Comparison of ENCODE assay signal across 8 mouse cellular contexts in the genomic region with DNA sequence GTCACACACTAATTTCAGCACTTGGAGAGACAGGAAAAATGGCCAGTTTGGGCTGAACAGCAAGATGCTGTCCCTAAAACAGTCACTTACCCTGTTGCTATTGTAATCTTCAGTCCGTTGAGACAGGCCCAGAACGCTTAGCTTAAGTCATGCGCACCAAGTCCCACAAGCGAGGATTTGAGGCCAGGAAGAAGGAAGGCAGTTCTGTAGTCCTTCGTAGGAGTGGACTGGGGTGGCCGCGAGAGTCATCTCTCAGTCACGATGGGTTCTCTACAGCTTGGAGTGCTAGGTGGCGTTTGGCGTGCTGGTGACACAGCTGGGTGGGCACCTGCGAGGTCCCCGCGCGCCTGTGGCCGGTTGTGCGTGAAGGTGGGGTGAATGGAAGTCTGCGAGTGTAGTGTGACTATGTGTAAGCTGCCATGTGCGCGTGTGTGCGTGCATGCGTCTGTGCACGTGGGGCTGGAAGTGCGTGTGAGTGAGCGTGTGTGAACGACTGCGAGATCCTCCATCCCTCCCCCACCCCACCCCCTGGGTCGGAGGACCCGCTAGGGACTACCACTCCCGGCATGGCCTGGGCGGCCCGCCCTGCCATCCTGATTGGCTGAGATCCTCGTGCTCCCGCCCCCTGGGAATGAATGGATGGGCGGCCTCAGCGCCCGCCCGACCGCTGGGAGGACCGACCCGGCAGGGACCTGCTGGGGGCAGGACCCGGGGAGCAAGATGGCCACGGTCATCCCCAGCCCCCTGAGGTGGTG. TPM values are rescaled to one million over a fixed set of nuclear protein-coding genes. Genes with fewer than 3 reads are reported as not detected.
DNase-seq lines count a peak whose midpoint lies in the region; ATAC-seq and TF ChIP-seq lines count a peak whose summit lies in the region.

No protein-coding gene starts in this region.

- peak; percentile 85 for ATAC-seq in hindbrain, postnatal 0 days

- H3K9me3 ChIP-seq in hindbrain, postnatal 0 days (ENCODE audit: low read length), result no peaks in the 10 kb centered on the region

- H3K4me2 ChIP-seq in hindbrain, postnatal 0 days (ENCODE audit: low read depth, low read length), result peak overlapping the region; percentile 69

- 1% methylated on average over 42 of the region's 42 CpGs for WGBS in hindbrain, postnatal 0 days
- 3% methylated on average over 33 of the region's 42 CpGs for WGBS in macrophage (ENCODE audit: missing documents)

- H3K9ac ChIP-seq in hindbrain, postnatal 0 days (replicated peaks; ENCODE audit: low read length), result peak overlapping the region; percentile 72

- peak overlapping the region; percentile 71 for H3K4me3 ChIP-seq in gastrocnemius, adult 2 months
- peak overlapping the region; percentile 70 for H3K4me3 ChIP-seq in hindbrain, postnatal 0 days (ENCODE audit: low read length)
- H3K4me3 ChIP-seq in left cerebral cortex, adult 2 months, result peak overlapping the region; percentile 67
- peak overlapping the region; percentile 30 for H3K4me3 ChIP-seq in macrophage (ENCODE audit: inconsistent target)

- peaks cover 6% of the 10 kb centered on the region; the same call in 1 of the 2 replicates for H3K4me1 ChIP-seq in hindbrain, postnatal 0 days (ENCODE audit: insufficient read depth, low read length)

- no peaks in the 10 kb centered on the region for H3K27me3 ChIP-seq in hindbrain, postnatal 0 days (ENCODE audit: insufficient read depth, low read length)

- no peaks in the 10 kb centered on the region for H3K36me3 ChIP-seq in hindbrain, postnatal 0 days (ENCODE audit: insufficient read depth, low read length)
- H3K36me3 ChIP-seq in macrophage (ENCODE audit: inconsistent target), result no peaks in the 10 kb centered on the region

- peak; percentile 92 for DNase-seq in ZHBTc4 (ENCODE audit: low read depth, low spot score)
- peak; percentile 86 to 92 for DNase-seq in cerebellum, postnatal 4 days (ENCODE audit: low spot score in 2 of 2)
- DNase-seq in gastrocnemius, adult 2 months, result peak; percentile 95
- DNase-seq in hindbrain, postnatal 0 days (ENCODE audit: low spot score), result peak; percentile 95
- DNase-seq in left cerebral cortex, adult 2 months (ENCODE audit: extremely low spot score in 1 of 2, low spot score in 2 of 2), result peak; percentile 95 to 96
- DNase-seq in right cerebral cortex, postnatal 14 days, result peak; percentile 95
- DNase-seq in urinary bladder, postnatal 25 days (ENCODE audit: low spot score), result peak; percentile 88

- no peak for TF ChIP-seq CTCF in gastrocnemius, adult 2 months (IDR thresholded peaks at IDR 0.05)
- peak; percentile 3; the same call in 1 of the 2 replicates for TF ChIP-seq CTCF in hindbrain, postnatal 0 days (IDR thresholded peaks at IDR 0.05; ENCODE audit: low read depth)
- no peak for TF ChIP-seq CTCF in left cerebral cortex, adult 2 months (IDR thresholded peaks at IDR 0.05)

- H3K79me2 ChIP-seq in macrophage (ENCODE audit: inconsistent target), result no peaks in the 10 kb centered on the region

- no peak overlapping the region for H3K27ac ChIP-seq in gastrocnemius, adult 2 months
- peak overlapping the region; percentile 76 for H3K27ac ChIP-seq in hindbrain, postnatal 0 days
- peak overlapping the region; percentile 87 for H3K27ac ChIP-seq in left cerebral cortex, adult 2 months
- H3K27ac ChIP-seq in macrophage, result no peak overlapping the region

- intact Hi-C loops in gastrocnemius, adult 2 months (cut with DNase I), result loop anchor here (5.0 kb wide), 1 partner anchor 215 kb away; no protein-coding TSS in a partner anchor
- intact Hi-C loops in left cerebral cortex, adult 2 months (cut with DNase I), result loop anchor here (2.0 kb wide), 1 partner anchor 55 kb away; no protein-coding TSS in a partner anchor

RNA-seq across cellular contexts. Expression of gene Dpf1, which starts 3.8 kb away (rescaled TPM):
- total RNA-seq in gastrocnemius, adult 2 months (2021), result 1 to 10 TPM in 1 of 2 experiments, under 1 TPM in 1; 0.86 to 2.6 TPM
- total RNA-seq in hindbrain, postnatal 0 days (2014; rRNA removed), result 131 and 158 TPM in 2 replicates
- 105 and 111 TPM in 2 replicates for polyA plus RNA-seq in hindbrain, postnatal 0 days (2015; fragmentation: Nextera tagmentation; extraction: Ambion mirVana)
- 100 to 1,000 TPM; 114 to 128 TPM for total RNA-seq in left cerebral cortex, adult 2 months (2021)
- total RNA-seq in macrophage (2018; cell fraction: chromatin; rRNA removed), result 1 to 10 TPM in 9 of 26 experiments, under 1 TPM in 3, not detected in 14; 0.41 to 7.0 (median 3.0) TPM
- under 1 TPM in 21 of 26 experiments, not detected in 5; 0.06 to 0.99 (median 0.24) TPM for total RNA-seq in macrophage (2018; cell fraction: cytosol; rRNA removed)
- 1 to 10 TPM in 6 of 26 experiments, under 1 TPM in 9, not detected in 11; 0.21 to 6.8 (median 0.80) TPM for total RNA-seq in macrophage (2018; cell fraction: nucleus; rRNA removed)
- polyA plus RNA-seq in macrophage (2018), result 0.28 to 1.2 TPM (median 0.29 TPM) in 3 replicates

RNA-seq across cellular contexts. Expression of gene Ppp1r14a, which starts 18.4 kb away (rescaled TPM):
- total RNA-seq in gastrocnemius, adult 2 months (2021), result 1 to 10 TPM; 3.8 to 4.5 TPM
- total RNA-seq in hindbrain, postnatal 0 days (2014; rRNA removed), result 3.4 and 8.4 TPM in 2 replicates
- 3.2 and 3.4 TPM in 2 replicates for polyA plus RNA-seq in hindbrain, postnatal 0 days (2015; fragmentation: Nextera tagmentation; extraction: Ambion mirVana)
- total RNA-seq in left cerebral cortex, adult 2 months (2021), result 10 to 100 TPM; 15.1 to 18.2 TPM
- total RNA-seq in macrophage (2018; cell fraction: chromatin; rRNA removed), result not detected
- not detected for total RNA-seq in macrophage (2018; cell fraction: cytosol; rRNA removed)
- total RNA-seq in macrophage (2018; cell fraction: nucleus; rRNA removed), result not detected
- polyA plus RNA-seq in macrophage (2018), result not detected in 3 replicates

RNA-seq across cellular contexts. Expression of gene Spint2, which starts 25.8 kb away (rescaled TPM):
- 1 to 10 TPM; 4.7 to 6.0 TPM for total RNA-seq in gastrocnemius, adult 2 months (2021)
- 33.4 and 38.6 TPM in 2 replicates for total RNA-seq in hindbrain, postnatal 0 days (2014; rRNA removed)
- 123 and 133 TPM in 2 replicates for polyA plus RNA-seq in hindbrain, postnatal 0 days (2015; fragmentation: Nextera tagmentation; extraction: Ambion mirVana)
- 10 to 100 TPM; 26.4 to 27.8 TPM for total RNA-seq in left cerebral cortex, adult 2 months (2021)
- total RNA-seq in macrophage (2018; cell fraction: chromatin; rRNA removed), result 1 to 10 TPM in 8 of 26 experiments, under 1 TPM in 5, not detected in 13; 0.38 to 1.9 (median 1.1) TPM
- 1 to 10 TPM in 6 of 26 experiments, under 1 TPM in 20; 0.37 to 1.8 (median 0.78) TPM for total RNA-seq in macrophage (2018; cell fraction: cytosol; rRNA removed)
- 1 to 10 TPM in 12 of 26 experiments, under 1 TPM in 11, not detected in 3; 0.32 to 2.4 (median 1.0) TPM for total RNA-seq in macrophage (2018; cell fraction: nucleus; rRNA removed)
- polyA plus RNA-seq in macrophage (2018), result 0.25 to 0.72 TPM (median 0.27 TPM) in 3 replicates

RNA-seq across cellular contexts. Expression of gene 2200002D01Rik, which starts 59.3 kb away (rescaled TPM):
- under 1 TPM; 0.64 to 0.81 TPM for total RNA-seq in gastrocnemius, adult 2 months (2021)
- total RNA-seq in hindbrain, postnatal 0 days (2014; rRNA removed), result not detected in 2 replicates
- 0.91 and 1.4 TPM in 2 replicates for polyA plus RNA-seq in hindbrain, postnatal 0 days (2015; fragmentation: Nextera tagmentation; extraction: Ambion mirVana)
- total RNA-seq in left cerebral cortex, adult 2 months (2021), result under 1 TPM in 1 of 2 experiments, not detected in 1; 0.32 TPM
- total RNA-seq in macrophage (2018; cell fraction: chromatin; rRNA removed), result not detected
- total RNA-seq in macrophage (2018; cell fraction: cytosol; rRNA removed), result under 1 TPM in 4 of 26 experiments, not detected in 22; 0.10 to 0.71 (median 0.36) TPM
- total RNA-seq in macrophage (2018; cell fraction: nucleus; rRNA removed), result 1 to 10 TPM in 2 of 26 experiments, not detected in 24; 1.1 to 1.4 TPM
- polyA plus RNA-seq in macrophage (2018), result not detected in 3 replicates

Comparison
In these comparisons a context has a peak if more than half of its experiments do, and no peak if none do; other contexts are left out.
1. H3K27ac ChIP-seq: peak in hindbrain, postnatal 0 days (single experiment) and left cerebral cortex, adult 2 months (single experiment); none in gastrocnemius, adult 2 months (single experiment) and macrophage (single experiment).
2. RNA of gene Dpf1, which starts 3.8 kb away (total RNA-seq): 131 to 158 TPM in hindbrain, postnatal 0 days and 114 to 128 TPM in left cerebral cortex, adult 2 months; 0.86 to 2.6 TPM in gastrocnemius, adult 2 months; every median in the first group is over 10 times any median in the second.
3. Peak in every context shown above with its lines, with median percentiles within 50 percentile points of each other: DNase-seq and H3K4me3 ChIP-seq.